Mouse (Mus musculus) effector memory CD4-positive, alpha-beta T cell, adult 5 months (primary cell): ENCODE results near the gene F2. TPM values are rescaled to one million over a fixed set of nuclear protein-coding genes. Genes with fewer than 3 reads are reported as not detected.

Experiments used
- polyA plus RNA-seq: library from polyadenylated mRNA; unstranded; fragments of 100-300 nt; shearing (Covaris generic); gene quantifications from one replicate; pipeline ENCODE4 v1.2.1, GENCODE M21; 2017

F2 gene
- polyA plus RNA-seq = not detected

DNA sequence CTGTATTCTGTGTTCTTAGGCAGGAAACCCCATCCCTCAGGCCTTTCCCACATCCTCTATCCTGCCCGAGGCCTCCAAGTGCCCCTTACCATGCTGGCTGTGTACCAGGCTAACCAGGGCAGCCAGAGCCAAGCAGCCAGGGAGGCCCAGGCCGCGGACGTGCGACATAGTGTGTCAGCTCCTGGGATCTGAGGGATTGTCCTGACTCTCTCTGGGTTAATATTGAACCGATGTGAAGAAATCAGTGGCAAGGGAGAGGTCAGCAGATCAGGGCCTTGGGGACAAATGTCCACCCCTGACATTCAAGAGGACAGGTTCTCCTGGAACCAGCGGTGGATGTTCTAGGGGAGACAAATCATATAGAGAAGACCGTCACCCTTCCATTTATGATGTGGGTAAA, at the start of gene F2:
Gene F2, minus strand, starts transcription at position 186 of the 400 bp plus-strand sequence.

DNA sequence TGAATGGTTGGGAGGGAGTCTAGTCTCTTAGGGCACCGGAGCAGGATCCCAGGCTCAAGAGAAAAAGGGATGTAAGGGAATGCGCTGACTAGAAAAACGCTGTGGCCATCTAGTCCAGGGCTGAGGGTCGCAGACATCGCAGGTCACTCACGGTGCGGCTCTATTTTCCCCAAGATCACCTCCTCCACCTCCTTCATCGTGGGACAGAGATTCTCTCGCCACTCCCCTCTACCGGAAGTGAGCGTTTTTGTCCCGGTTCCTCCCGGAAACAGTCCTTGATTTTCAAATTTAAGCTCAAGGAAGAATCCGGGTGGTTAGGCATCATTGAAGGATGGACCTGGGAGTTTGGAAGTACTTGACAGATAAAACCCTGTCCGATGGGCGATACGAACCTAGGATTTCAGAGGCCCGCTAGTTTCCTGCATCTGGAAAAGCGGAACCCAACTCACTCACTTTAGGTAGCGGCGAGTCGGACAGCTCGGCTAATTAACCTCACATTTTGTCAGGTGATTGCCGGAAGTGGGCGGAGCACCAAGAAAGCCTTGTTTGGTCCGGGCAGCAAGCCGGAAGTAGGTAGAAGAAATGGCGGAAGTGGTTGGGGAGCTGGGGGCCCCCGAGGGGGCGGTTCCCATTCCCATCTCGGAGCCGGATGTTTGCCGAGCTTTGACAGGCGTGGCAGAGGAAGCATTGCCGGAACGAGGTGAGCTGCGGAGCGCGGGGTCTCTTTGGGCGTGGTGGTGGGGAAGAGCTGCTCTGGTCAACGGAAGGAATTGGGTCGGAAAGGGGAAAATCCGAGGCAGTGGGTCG, 13.5 kb upstream of the F2 start, which contains the start of the genes Zfp408 and Arhgap1:
Gene Zfp408, minus strand, starts transcription at position 239 of the 807 bp plus-strand sequence.
Gene Arhgap1, plus strand, starts transcription at position 308 of the 807 bp plus-strand sequence.

Other genes with a start within 250 kb of the F2 start
- 18.6 TPM for gene 1110051M20Rik, start 191.7 kb downstream of the F2 start, polyA plus RNA-seq
- 0.09 TPM for gene Lrp4, start 178.9 kb downstream of the F2 start, polyA plus RNA-seq
- 34.8 TPM for gene Ckap5, start 109.7 kb downstream of the F2 start, polyA plus RNA-seq
- gene Zfp408, start 13.4 kb upstream of the F2 start, polyA plus RNA-seq = 12.1 TPM
- gene Arhgap1, start 13.4 kb upstream of the F2 start, polyA plus RNA-seq = 123 TPM
- 49.0 TPM for gene Atg13, start 74.2 kb upstream of the F2 start, polyA plus RNA-seq
- gene Harbi1, start 74.4 kb upstream of the F2 start, polyA plus RNA-seq = 3.8 TPM
- gene Ambra1, start 93.7 kb upstream of the F2 start, polyA plus RNA-seq = 40.9 TPM